Mouse (Mus musculus) adipocyte (in vitro differentiated cells): ENCODE results near the gene Lingo4.

Experiments
- DNase-seq: peaks from one replicate; pipeline ENCODE4 v3.0.0-alpha.2; 2016; ENCODE audit warnings: low spot score

Lingo4 gene

GRCm38 (mm10) chr3:94387391-94387790 is 10.9 kb upstream of the Lingo4 start:
- DNase-seq = no peak

GRCm38 (mm10) chr3:94388047-94388446 is 10.3 kb upstream of the Lingo4 start:
- no peak for DNase-seq

GRCm38 (mm10) chr3:94389420-94389819 is 8.9 kb upstream of the Lingo4 start:
- DNase-seq = no peak

GRCm38 (mm10) chr3:94391001-94391400 is 7.3 kb upstream of the Lingo4 start:
- no peak for DNase-seq

GRCm38 (mm10) chr3:94392128-94392527 is 6.2 kb upstream of the Lingo4 start:
- DNase-seq = no peak

GRCm38 (mm10) chr3:94393049-94393448 is 5.3 kb upstream of the Lingo4 start:
- DNase-seq = no peak

- no peak for DNase-seq
Measured at GRCm38 (mm10) chr3:94396336-94396735, 2.0 kb upstream of the Lingo4 start.

- DNase-seq = no peak
Measured at GRCm38 (mm10) chr3:94396851-94397250, 1.5 kb upstream of the Lingo4 start.

- DNase-seq = no peak
Measured at GRCm38 (mm10) chr3:94398943-94399481, 695 bp downstream of the Lingo4 start.

GRCm38 (mm10) chr3:94399663-94400310 is 1.5 kb downstream of the Lingo4 start:
- DNase-seq = no peak

GRCm38 (mm10) chr3:94402451-94402850 is 4.1 kb downstream of the Lingo4 start:
- DNase-seq = no peak

GRCm38 (mm10) chr3:94404366-94405054 is 6.2 kb downstream of the Lingo4 start:
- peak; percentile 41 for DNase-seq

GRCm38 (mm10) chr3:94405561-94405960 is 7.2 kb downstream of the Lingo4 start:
- DNase-seq = no peak

GRCm38 (mm10) chr3:94412530-94412929 is 14.2 kb downstream of the Lingo4 start:
- DNase-seq = no peak

- peak; percentile 92 for DNase-seq
Measured at GRCm38 (mm10) chr3:94413031-94413679, 14.8 kb downstream of the Lingo4 start, which contains the start of gene Tdrkh. Gene Tdrkh, plus strand, starts transcription at chr3:94413273.

- DNase-seq = no peak
Measured at GRCm38 (mm10) chr3:94430980-94431379, 32.7 kb downstream of the Lingo4 start.

GRCm38 (mm10) chr3:94434305-94434704 is 36.0 kb downstream of the Lingo4 start:
- no peak for DNase-seq

- DNase-seq = no peak
Measured at GRCm38 (mm10) chr3:94436420-94436819, 38.1 kb downstream of the Lingo4 start.

GRCm38 (mm10) chr3:94441182-94441581 is 42.9 kb downstream of the Lingo4 start:
- DNase-seq = peak; percentile 53

- DNase-seq = peak; percentile 93
Measured at GRCm38 (mm10) chr3:94442951-94443596, 44.8 kb downstream of the Lingo4 start, which contains the start of gene Mrpl9. Gene Mrpl9, plus strand, starts transcription at chr3:94443318.

- peak; percentile 17 for DNase-seq
Measured at GRCm38 (mm10) chr3:94443597-94443964, 45.3 kb downstream of the Lingo4 start, which contains the start of gene Oaz3. Gene Oaz3, minus strand, starts transcription at chr3:94443915.

- no peak for DNase-seq
Measured at GRCm38 (mm10) chr3:94449377-94449776, 51.1 kb downstream of the Lingo4 start.
